Mouse (Mus musculus) MEL (cell line): ENCODE results near the gene Asb12. TPM values are rescaled to one million over a fixed set of nuclear protein-coding genes. Genes with fewer than 3 reads are reported as not detected.
A peak's percentile ranks its signal among the peaks of the same experiment; 100 is the strongest.

Source experiments
- DNase-seq: peaks from one replicate; pipeline ENCODE4 v3.0.0; 2011; ENCODE audit warnings: low read depth, low spot score
- H3K27ac ChIP-seq: 2 replicates; pipeline ENCODE4 v1.5.1; 2012; ENCODE audit warnings: low read depth, mild to moderate bottlenecking, control low read depth, low read length, moderate library complexity; ENCODE audit not compliant: control insufficient read depth
- H3K27me3 ChIP-seq, 2 experiments: fragments of 150-350 bp in 1 of 2; sonication (generic) in 1 of 2; 2 replicates each; pipeline ENCODE4 v1.6.1; 2012; ENCODE audit warnings: low read length in 2 of 2, mild to moderate bottlenecking in 2 of 2, improper control_type of control experiment in 1 of 2, moderate library complexity in 1 of 2; ENCODE audit not compliant: insufficient read depth in 2 of 2, control insufficient read depth in 1 of 2
- H3K36me3 ChIP-seq, 2 experiments: 2 replicates each; pipeline ENCODE4 v1.6.1; 2012 to 2014; ENCODE audit warnings: low read length in 2 of 2, improper control_type of control experiment in 1 of 2, inconsistent platforms in 1 of 2, mild to moderate bottlenecking in 1 of 2; ENCODE audit not compliant: insufficient read depth in 2 of 2, control insufficient read depth in 1 of 2
- H3K4me1 ChIP-seq, 2 experiments: fragments of 150-350 bp in 1 of 2; sonication (generic) in 1 of 2; 2 replicates each; pipeline ENCODE4 v1.6.1; 2012; ENCODE audit warnings: low read length in 2 of 2, improper control_type of control experiment in 1 of 2, mild to moderate bottlenecking in 1 of 2; ENCODE audit not compliant: insufficient read depth in 2 of 2, control insufficient read depth in 1 of 2
- H3K4me3 ChIP-seq, 2 experiments: fragments of 150-350 bp in 1 of 2; sonication (generic) in 1 of 2; 2 replicates each; pipeline ENCODE4 v1.5.1; 2012; ENCODE audit warnings: low read depth in 2 of 2, low read length in 2 of 2, mild to moderate bottlenecking in 2 of 2, moderate library complexity in 2 of 2, control low read depth in 1 of 2, improper control_type of control experiment in 1 of 2; ENCODE audit not compliant: control insufficient read depth in 1 of 2, insufficient read depth in 1 of 2
- H3K79me2 ChIP-seq: 2 replicates; pipeline ENCODE4 v1.6.1; 2012; ENCODE audit warnings: mild to moderate bottlenecking, low read length, moderate library complexity; ENCODE audit not compliant: control insufficient read depth, poor library complexity, insufficient read depth
- H3K9ac ChIP-seq: 2 replicates; pipeline ENCODE4 v1.6.1; 2012; ENCODE audit warnings: low read depth, mild to moderate bottlenecking, control low read depth, low read length, moderate library complexity; ENCODE audit not compliant: control insufficient read depth, poor library complexity, severe bottlenecking
- H3K9me3 ChIP-seq: fragments of 150-350 bp; sonication (generic); replicated peaks from 2 replicates; pipeline ENCODE4 v1.6.1; 2012; ENCODE audit warnings: mild to moderate bottlenecking, low read length, improper control_type of control experiment, moderate library complexity; ENCODE audit not compliant: insufficient read depth
- BHLHE40 ChIP-seq: IDR thresholded peaks from 2 replicates; pipeline ENCODE4 v1.6.1; 2012; ENCODE audit warnings: low read depth, mild to moderate bottlenecking, inconsistent platforms, low read length, improper control_type of control experiment, borderline replicate concordance
- CHD1 ChIP-seq: IDR thresholded peaks from 2 replicates; pipeline ENCODE4 v1.6.1; 2012; ENCODE audit warnings: low read depth, mild to moderate bottlenecking, inconsistent platforms, low read length, improper control_type of control experiment
- CHD2 ChIP-seq: IDR thresholded peaks from 2 replicates; pipeline ENCODE4 v1.6.1; 2011; ENCODE audit warnings: low read length, improper control_type of control experiment
- ELF1 ChIP-seq: IDR thresholded peaks from 2 replicates; pipeline ENCODE4 v1.6.1; 2014; ENCODE audit warnings: low read depth, mild to moderate bottlenecking, inconsistent platforms, low read length, improper control_type of control experiment, moderate library complexity
- EP300 ChIP-seq, 2 experiments: IDR thresholded peaks; 2 replicates each; pipeline ENCODE4 v1.6.1; 2011; ENCODE audit warnings: improper control_type of control experiment in 2 of 2, low read length in 2 of 2, low read depth in 1 of 2, mild to moderate bottlenecking in 1 of 2
- ETS1 ChIP-seq: IDR thresholded peaks from 2 replicates; pipeline ENCODE4 v1.6.1; 2012; ENCODE audit warnings: low read depth, mild to moderate bottlenecking, inconsistent platforms, low read length, improper control_type of control experiment, moderate library complexity
- GATA1 ChIP-seq: IDR thresholded peaks from 2 replicates; pipeline ENCODE4 v1.6.1; 2011; ENCODE audit warnings: low read depth, low read length, improper control_type of control experiment
- HCFC1 ChIP-seq: IDR thresholded peaks from 2 replicates; pipeline ENCODE4 v1.6.1; 2012; ENCODE audit warnings: low read depth, mild to moderate bottlenecking, inconsistent platforms, low read length, improper control_type of control experiment, moderate library complexity
- MAX ChIP-seq: IDR thresholded peaks from 2 replicates; pipeline ENCODE4 v1.6.1; 2011; ENCODE audit warnings: low read length, improper control_type of control experiment
- MAZ ChIP-seq: IDR thresholded peaks from 2 replicates; pipeline ENCODE4 v1.6.1; 2012; ENCODE audit warnings: low read depth, mild to moderate bottlenecking, inconsistent platforms, low read length, improper control_type of control experiment
- MXI1 ChIP-seq: IDR thresholded peaks from 2 replicates; pipeline ENCODE4 v1.6.1; 2011; ENCODE audit warnings: mild to moderate bottlenecking, low read depth, low read length, improper control_type of control experiment
- MYB ChIP-seq: IDR thresholded peaks from 2 replicates; pipeline ENCODE4 v1.6.1; 2011; ENCODE audit warnings: mild to moderate bottlenecking, low read depth, low read length, improper control_type of control experiment
- MYC ChIP-seq: IDR thresholded peaks from 2 replicates; pipeline ENCODE4 v1.6.1; 2011; ENCODE audit warnings: low read depth, mild to moderate bottlenecking, low read length, improper control_type of control experiment, moderate library complexity
- NELFE ChIP-seq: IDR thresholded peaks from 2 replicates; pipeline ENCODE4 v1.6.1; 2011; ENCODE audit warnings: low read depth, low read length, improper control_type of control experiment
- NRF1 ChIP-seq: IDR thresholded peaks from 2 replicates; pipeline ENCODE4 v1.6.1; 2014; ENCODE audit warnings: low read depth, mild to moderate bottlenecking, inconsistent platforms, low read length, improper control_type of control experiment, moderate library complexity; ENCODE audit not compliant: poor library complexity, insufficient read depth, severe bottlenecking
- POLR2A ChIP-seq, 2 experiments: IDR thresholded peaks; 2 replicates each; pipeline ENCODE4 v1.6.1; 2011 to 2012; ENCODE audit warnings: low read length in 2 of 2, mild to moderate bottlenecking in 2 of 2, control low read depth in 1 of 2, improper control_type of control experiment in 1 of 2, low read depth in 1 of 2, moderate library complexity in 1 of 2; ENCODE audit not compliant: control insufficient read depth in 1 of 2, insufficient read depth in 1 of 2, poor library complexity in 1 of 2
- RAD21 ChIP-seq: IDR thresholded peaks from 2 replicates; pipeline ENCODE4 v1.6.1; 2011; ENCODE audit warnings: mild to moderate bottlenecking, low read depth, low read length, improper control_type of control experiment
- SIN3A ChIP-seq: IDR thresholded peaks from 2 replicates; pipeline ENCODE4 v1.6.1; 2012; ENCODE audit warnings: low read length, improper control_type of control experiment, inconsistent platforms
- TAL1 ChIP-seq: IDR thresholded peaks from 2 replicates; pipeline ENCODE4 v1.6.1; 2012; ENCODE audit warnings: mild to moderate bottlenecking, inconsistent platforms, low read length, moderate library complexity, mixed read lengths
- UBTF ChIP-seq: IDR thresholded peaks from 2 replicates; pipeline ENCODE4 v1.6.1; 2012; ENCODE audit warnings: low read depth, mild to moderate bottlenecking, inconsistent platforms, low read length, improper control_type of control experiment, moderate library complexity, borderline replicate concordance; ENCODE audit not compliant: insufficient read depth
- USF1 ChIP-seq: IDR thresholded peaks from 2 replicates; pipeline ENCODE4 v1.6.1; 2014; ENCODE audit warnings: low read depth, mild to moderate bottlenecking, inconsistent platforms, low read length, improper control_type of control experiment, moderate library complexity
- ZMIZ1 ChIP-seq: IDR thresholded peaks from 2 replicates; pipeline ENCODE4 v1.6.1; 2012; ENCODE audit warnings: low read depth, mild to moderate bottlenecking, inconsistent platforms, low read length, improper control_type of control experiment, moderate library complexity
- polyA plus RNA-seq, 2 experiments: library from polyadenylated mRNA; stranded (reverse) in 1 of 2; unstranded in 1 of 2; fragments of >175 nt in 1 of 2; fragments of >200 nt in 1 of 2; gene quantifications; 2 replicates each; pipeline versions ENCODE4 v1.2.1 to v1.2.4; 2012; ENCODE audit warnings: low replicate concordance in 2 of 2, low read depth in 1 of 2; ENCODE audit not compliant: insufficient read length in 2 of 2, insufficient read depth in 1 of 2, missing spikeins in 1 of 2
- total RNA-seq: library from RNA; depleted of rRNA; stranded (reverse); fragments of 300-350 nt; gene quantifications from 2 replicates; pipeline ENCODE4 v1.2.3, GENCODE M21; 2012

The Asb12 gene
- total and polyA plus RNA-seq, 3 experiments = not detected

GRCm38 (mm10) chrX:95443898-95444775 is 113.7 kb downstream of the Asb12 start:
- Histone ChIP-seq H3K4me3 (peak overlapping the region; percentile 72 to 93), H3K9ac (peak overlapping the region; percentile 74), H3K9me3 (no peaks in the 10 kb centered on the region), H3K27ac (peak overlapping the region; percentile 82), H3K79me2 (no peaks in the 10 kb centered on the region; the same call in 1 of the 2 replicates), H3K36me3 (no peaks in the 10 kb centered on the region), H3K4me1 (peaks cover 0 to 7% of the 10 kb centered on the region in 2 experiments; a peak in 1 of 4 replicates), H3K27me3 (no peaks in the 10 kb centered on the region)
- TF ChIP-seq MAX = peak; percentile 68
- no peak for TF ChIP-seq ZMIZ1
- TF ChIP-seq ELF1 = 0 out of 2 replicates have a peak, but pooled peaks have one; percentile 39
- 0 out of 2 replicates have a peak, but pooled peaks have one; percentile 23 for TF ChIP-seq MYC
- 0 out of 2 replicates have a peak, but pooled peaks have one; percentile 40 for TF ChIP-seq HCFC1
- no peak for TF ChIP-seq UBTF
- TF ChIP-seq NRF1 = no peak
- 0 out of 2 replicates have a peak, but pooled peaks have one; percentile 27 for TF ChIP-seq MAZ
- peak; percentile 92 for TF ChIP-seq SIN3A
- peak; percentile 90 for TF ChIP-seq ETS1
- TF ChIP-seq POLR2A (IDR thresholded peaks at IDR 0.05; ENCODE audit: control insufficient read depth in 1 of 2, insufficient read depth in 1 of 2, low read depth in 1 of 2, low read length in 2 of 2, poor library complexity in 1 of 2) = 0 out of 4 replicates have a peak, but pooled peaks of 1 of the 2 experiments have one; percentile 28
- TF ChIP-seq RAD21 = no peak
- 0 out of 4 replicates have a peak, but pooled peaks of 1 of the 2 experiments have one; percentile 8 for TF ChIP-seq EP300 (IDR thresholded peaks at IDR 0.05; ENCODE audit: low read depth in 1 of 2, low read length in 2 of 2)
- no peak for TF ChIP-seq TAL1
- TF ChIP-seq MXI1 = peak; percentile 72
- 0 out of 2 replicates have a peak, but pooled peaks have one; percentile 18 for TF ChIP-seq NELFE
- TF ChIP-seq CHD2 = no peak
- TF ChIP-seq GATA1 = 0 out of 2 replicates have a peak, but pooled peaks have one; percentile 14
- TF ChIP-seq CHD1 = no peak
- peak; percentile 82 for TF ChIP-seq BHLHE40
- peak; percentile 50; the same call in 1 of the 2 replicates for TF ChIP-seq USF1
- no peak for TF ChIP-seq MYB
- peak; percentile 82 for DNase-seq
